Mouse (Mus musculus) neutrophil, adult 5-6 weeks (primary cell): ENCODE results near the gene Gm5460. TPM values are rescaled to one million over a fixed set of nuclear protein-coding genes. Genes with fewer than 3 reads are reported as not detected.

Source experiments
- ATAC-seq: fragments of 151-379, 151-347 bp; 2 replicates; pipeline ENCODE4 v1.8.0; 2017; ENCODE audit warnings: mild to moderate bottlenecking, moderate TSS enrichment; ENCODE audit not compliant: insufficient number of reproducible peaks, poor library complexity, low FRiP score, severe bottlenecking; ENCODE audit errors: extremely low read depth
- total RNA-seq: library from RNA; stranded (forward); fragments of 200-1000 nt; gene quantifications from 2 replicates; pipeline ENCODE4 v1.2.3, GENCODE M21; 2017

The Gm5460 gene
- 1.1 TPM in 1 of 2 replicates, not detected in the other for total RNA-seq

DNA sequence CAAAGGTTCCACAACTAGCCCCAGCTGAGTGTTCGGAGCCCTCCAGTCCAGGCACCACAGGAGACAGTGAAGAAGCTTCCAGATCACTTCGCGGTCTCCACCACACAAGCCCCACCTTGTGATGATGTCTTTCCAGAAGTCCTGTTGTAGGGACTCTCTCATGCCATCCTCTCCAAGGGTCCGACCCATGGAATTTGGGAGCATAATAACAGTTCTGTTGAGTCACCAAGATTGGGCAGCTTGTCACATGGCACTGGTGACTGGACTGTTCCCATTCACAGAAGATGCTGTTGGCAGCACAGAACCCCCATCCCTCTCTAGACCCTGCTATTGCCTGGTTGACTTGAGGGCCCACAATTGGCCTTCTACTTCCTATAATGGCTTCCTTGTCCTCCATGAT lies at the start of gene Gm5460:
Gene Gm5460, plus strand, starts transcription at position 378 of the 400 bp plus-strand sequence.
- no peak for ATAC-seq

- ATAC-seq = no peak
These were observed 43.9 kb upstream of the Gm5460 start for GRCm38 (mm10) chr14:33972679-33973078.

- ATAC-seq = no peak
These were observed 41.8 kb upstream of the Gm5460 start for GRCm38 (mm10) chr14:33974752-33975151.

DNA sequence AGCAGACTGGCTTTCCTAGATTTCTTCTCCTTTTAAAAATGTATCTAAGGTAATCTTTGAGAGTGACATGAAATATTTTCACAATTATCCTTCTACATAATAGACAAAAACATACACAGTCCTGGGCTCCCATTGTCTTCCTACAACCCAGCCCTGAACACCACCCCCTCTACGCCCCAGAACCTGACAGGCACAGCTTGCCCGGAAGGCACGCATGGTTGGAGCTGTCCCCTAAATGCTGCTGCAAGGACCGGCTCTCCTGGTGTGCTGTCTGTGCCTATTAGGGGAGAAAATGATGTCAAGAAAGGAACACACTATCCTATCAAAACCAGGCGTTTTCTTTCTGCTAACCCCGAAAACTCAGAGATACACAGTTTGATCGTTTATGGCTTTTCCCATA lies 38.8 kb upstream of the Gm5460 start:
- no peak for ATAC-seq

GRCm38 (mm10) chr14:33978604-33979059 lies 37.9 kb upstream of the Gm5460 start, which contains the start of gene Zfp488:
Gene Zfp488 (minus strand): TSS chr14:33978764.
- ATAC-seq = no peak

DNA sequence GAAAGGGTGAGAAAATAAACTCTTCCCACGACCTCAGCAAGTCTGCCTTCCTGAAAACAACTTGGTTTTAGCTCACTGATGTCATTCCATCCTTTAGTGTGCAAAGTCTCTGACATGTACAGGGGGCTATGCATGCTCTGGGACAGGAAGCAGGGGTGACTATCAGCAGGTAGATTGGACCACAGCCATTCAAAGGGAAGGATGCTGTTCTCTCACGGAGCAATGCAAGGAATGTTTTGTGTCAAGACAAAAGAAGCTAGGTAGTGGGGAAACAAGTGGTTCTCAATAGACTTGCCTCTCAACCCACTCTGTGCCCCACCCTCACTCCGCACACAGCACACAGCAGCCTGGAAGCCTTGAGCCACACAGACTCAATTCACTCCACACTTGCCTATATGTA lies 27.4 kb upstream of the Gm5460 start:
- no peak for ATAC-seq

DNA sequence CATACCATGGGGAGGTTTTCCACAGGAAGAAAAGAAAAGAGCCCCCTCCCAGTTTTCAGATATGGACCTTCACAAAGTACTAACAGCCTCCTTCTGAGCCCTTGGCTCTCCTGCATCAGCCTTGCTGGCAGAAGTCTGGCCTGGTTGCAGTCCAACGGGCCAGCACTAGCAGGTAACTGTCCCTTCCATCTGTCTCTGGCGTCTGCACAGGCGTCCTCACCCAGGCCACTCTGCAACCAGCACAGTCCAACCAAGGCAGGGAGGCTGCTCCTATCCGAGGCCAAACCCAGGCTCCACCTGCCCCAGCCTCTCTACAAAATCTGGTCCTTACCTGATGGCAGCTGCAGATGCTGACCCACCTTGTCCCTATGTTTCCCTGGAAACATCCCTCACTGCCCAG lies 24.6 kb upstream of the Gm5460 start:
- ATAC-seq = no peak

DNA sequence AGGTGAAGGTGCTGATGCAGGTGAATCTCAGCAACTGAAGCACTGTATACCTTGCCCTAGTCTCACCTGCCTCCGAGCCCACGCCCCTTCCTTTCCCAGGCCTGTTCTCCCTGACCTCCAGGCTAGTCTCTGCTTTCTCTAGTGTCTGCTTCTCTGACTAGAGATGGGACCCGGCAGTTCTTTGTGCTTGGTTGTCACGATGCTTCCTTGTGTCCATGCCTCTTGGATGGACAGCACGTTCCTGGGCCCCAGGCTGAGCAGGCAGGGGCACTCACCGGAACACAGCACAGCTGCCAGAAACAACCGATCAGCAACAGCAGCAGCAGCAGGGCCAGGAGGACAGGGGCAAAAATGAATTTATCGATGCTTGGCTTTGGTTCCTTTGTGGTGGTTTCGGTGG lies 23.5 kb upstream of the Gm5460 start:
- ATAC-seq = no peak

DNA sequence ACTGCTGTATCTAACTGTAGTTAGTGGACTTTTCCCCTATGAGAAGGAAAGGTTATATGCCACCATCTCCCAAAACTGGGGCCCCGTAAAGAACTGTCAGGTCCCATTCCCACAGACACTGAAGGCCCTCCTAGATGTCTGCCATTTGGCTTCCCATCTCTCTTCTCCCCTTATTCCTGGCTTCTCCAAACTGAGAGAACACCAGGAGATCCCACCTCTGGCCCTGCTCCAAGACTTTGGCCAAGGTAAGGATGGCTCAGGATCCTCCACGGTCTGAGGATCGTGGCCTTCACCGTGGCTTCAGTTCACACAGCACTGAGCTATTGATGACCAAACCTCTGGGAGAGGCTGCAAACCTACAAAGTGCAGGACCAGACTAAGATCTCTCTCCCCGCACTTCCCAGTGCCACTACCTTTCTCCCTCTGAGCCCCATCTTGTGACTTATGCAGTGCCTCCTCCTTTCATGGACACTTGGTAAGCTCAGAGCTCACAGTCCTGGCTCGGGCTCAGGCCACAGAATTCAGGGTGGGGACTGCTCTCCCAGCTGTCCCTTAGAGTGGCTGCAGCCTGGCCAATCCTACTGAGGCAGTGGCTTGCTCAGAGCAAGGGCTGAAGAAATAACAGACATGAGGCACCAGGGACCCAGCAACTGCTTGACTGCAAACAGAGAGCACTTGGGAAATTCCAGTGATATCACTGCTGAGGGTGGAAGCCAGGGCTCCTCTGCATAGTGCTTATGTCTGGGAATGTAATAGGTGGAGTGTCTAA lies 22.9 kb upstream of the Gm5460 start:
- ATAC-seq = no peak

GRCm38 (mm10) chr14:33997427-33997826 lies 19.1 kb upstream of the Gm5460 start:
- no peak for ATAC-seq

GRCm38 (mm10) chr14:34000076-34000475 lies 16.5 kb upstream of the Gm5460 start:
- ATAC-seq = no peak

DNA sequence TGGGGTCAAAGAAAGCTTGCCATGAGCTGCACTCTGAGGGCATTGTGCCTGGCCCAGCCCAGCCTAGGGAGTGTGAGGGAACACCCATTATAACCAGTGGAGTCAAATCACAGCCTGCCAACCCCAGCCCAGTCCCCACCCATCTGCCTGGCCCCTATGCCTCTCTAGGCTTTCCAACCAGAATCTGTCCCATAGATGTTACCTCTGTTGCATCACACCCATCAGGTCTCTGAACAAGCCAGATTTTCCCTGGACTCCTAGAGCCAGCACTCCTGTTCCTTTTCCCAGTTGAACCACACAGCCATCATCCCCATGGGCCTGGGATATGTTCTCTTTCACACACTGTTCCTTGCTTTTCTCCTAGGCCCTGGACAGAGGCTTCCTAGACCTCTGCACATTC lies 15.1 kb upstream of the Gm5460 start:
- no peak for ATAC-seq

- no peak for ATAC-seq
These were observed 14.2 kb upstream of the Gm5460 start for GRCm38 (mm10) chr14:34002358-34002757.

GRCm38 (mm10) chr14:34015063-34015462 lies 1.5 kb upstream of the Gm5460 start, which contains the start of gene Gm30083:
Gene Gm30083 (minus strand): TSS chr14:34015182.
- no peak for ATAC-seq

- ATAC-seq = no peak
These were observed 380 bp downstream of the Gm5460 start for GRCm38 (mm10) chr14:34016938-34017337.

DNA sequence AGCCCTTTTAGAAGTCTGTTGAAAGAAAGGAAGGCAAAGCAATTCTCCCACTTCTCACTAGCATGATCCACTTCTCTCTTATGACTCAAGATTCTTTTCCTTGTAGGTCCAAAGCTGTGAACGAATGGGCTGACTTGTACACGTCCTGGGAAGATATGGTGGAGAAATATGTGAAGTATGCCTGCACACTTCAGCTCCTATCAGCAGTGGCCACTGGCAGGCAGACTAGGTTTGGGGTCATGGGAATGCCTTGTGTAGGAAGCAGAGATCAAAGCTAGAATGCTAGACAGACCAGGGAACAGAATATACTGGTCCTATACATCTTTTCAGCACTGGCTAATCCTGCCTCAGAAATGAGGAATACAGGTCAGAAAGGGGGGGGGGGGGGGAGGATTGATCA lies 10.2 kb downstream of the Gm5460 start:
- ATAC-seq = no peak

DNA sequence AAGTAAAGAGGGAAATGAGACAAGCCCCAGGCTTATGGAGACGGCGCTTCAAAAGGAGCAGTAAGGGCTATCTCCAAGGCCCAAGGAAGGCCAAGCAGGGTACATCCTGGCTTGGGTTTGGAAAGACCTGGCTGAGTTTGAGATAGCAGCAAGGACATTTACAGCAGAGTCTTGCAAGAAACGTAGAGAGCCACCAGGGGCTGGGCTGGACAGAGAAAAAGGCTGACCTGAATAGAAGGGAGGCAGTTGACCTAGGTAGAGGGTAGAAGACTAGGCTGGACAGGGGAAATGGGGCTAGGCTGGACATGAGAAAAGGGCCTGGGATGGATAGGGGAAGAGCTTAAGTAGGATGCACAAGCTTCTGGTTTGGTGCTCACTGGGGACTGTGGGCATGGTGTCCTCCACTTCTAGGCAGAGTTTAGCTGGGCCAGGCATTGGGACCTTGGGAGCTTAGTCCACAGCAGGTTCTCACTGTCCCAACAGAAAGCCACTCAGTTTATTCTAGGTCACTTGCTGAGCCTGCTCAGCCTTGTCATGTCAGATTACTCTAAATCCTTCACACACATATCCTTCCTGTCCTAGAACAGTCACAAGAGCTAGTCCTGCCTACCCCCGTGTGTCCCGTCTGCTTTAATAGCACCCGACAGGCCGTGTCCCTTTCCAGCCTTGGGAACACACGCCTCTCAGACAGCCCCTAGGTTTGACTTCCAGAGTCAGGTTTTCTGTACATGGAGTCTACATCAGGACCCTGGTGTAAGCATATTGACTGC lies 17.5 kb downstream of the Gm5460 start:
- ATAC-seq = no peak

DNA sequence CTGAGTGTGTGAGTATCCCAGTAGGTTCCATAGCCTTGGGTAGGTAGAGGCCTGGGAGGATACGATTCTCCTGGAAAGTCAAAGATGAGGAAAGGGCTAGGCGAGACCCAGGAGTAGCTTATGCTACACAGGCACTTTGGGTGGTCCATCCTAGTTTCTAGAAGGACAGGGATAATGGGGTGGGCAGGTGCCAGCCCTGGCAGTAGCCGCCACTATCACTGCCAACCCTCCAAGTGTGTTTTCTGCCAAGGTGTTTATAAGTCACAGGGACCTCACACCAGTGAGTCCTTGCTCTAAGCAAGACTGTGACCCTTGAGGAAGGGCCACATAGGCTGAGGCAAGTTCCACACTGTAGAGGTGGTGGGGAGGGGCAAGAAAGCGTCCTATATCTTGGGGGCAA lies 24.7 kb downstream of the Gm5460 start:
- no peak for ATAC-seq

- no peak for ATAC-seq
These were observed 26.8 kb downstream of the Gm5460 start for GRCm38 (mm10) chr14:34043341-34043740.
